Mouse (Mus musculus): ENCODE data around the gene Gm49321. TPM values are rescaled to one million over a fixed set of nuclear protein-coding genes. Genes with fewer than 3 reads are reported as not detected.

Gm49321 gene
- total and polyA plus RNA-seq, 3 experiments = 5.3 TPM; not detected in 2

GRCm38 (mm10) chr12:73918479-73918878 is 19.0 kb upstream of the Gm49321 start:
- no peak for DNase-seq (ENCODE audit: low read depth, low spot score)
- no peak for TF ChIP-seq CHD1 (IDR thresholded peaks at IDR 0.05; ENCODE audit: low read depth, low read length)
- no peak for TF ChIP-seq EP300 (IDR thresholded peaks at IDR 0.05; ENCODE audit: low read depth in 1 of 2, low read length in 2 of 2)
- no peak for TF ChIP-seq CTCF (IDR thresholded peaks at IDR 0.05 in 2 of 3, conservative IDR thresholded peaks at IDR 0.05 in 1 of 3; ENCODE audit: control insufficient read depth in 1 of 3, insufficient read depth in 1 of 3, low read depth in 2 of 3, low read length in 3 of 3, poor library complexity in 1 of 3, severe bottlenecking in 1 of 3)
- no peak for TF ChIP-seq RAD21 (IDR thresholded peaks at IDR 0.05; ENCODE audit: low read depth, low read length)
- TF ChIP-seq RCOR1 (IDR thresholded peaks at IDR 0.05; ENCODE audit: low read depth, low read length) = no peak
- no peak for TF ChIP-seq USF2 (IDR thresholded peaks at IDR 0.05; ENCODE audit: borderline replicate concordance in 1 of 2, insufficient read depth in 1 of 2, low read depth in 1 of 2, low read length in 2 of 2)
- no peak for TF ChIP-seq ELF1 (IDR thresholded peaks at IDR 0.05; ENCODE audit: low read depth, low read length)
- TF ChIP-seq UBTF (IDR thresholded peaks at IDR 0.05; ENCODE audit: borderline replicate concordance, insufficient read depth, low read depth, low read length) = no peak
- TF ChIP-seq ZC3H11A (IDR thresholded peaks at IDR 0.05; ENCODE audit: low read depth, low read length) = no peak
- no peak for TF ChIP-seq ETS1 (IDR thresholded peaks at IDR 0.05; ENCODE audit: low read depth, low read length)
- no peak for TF ChIP-seq BHLHE40 (IDR thresholded peaks at IDR 0.05; ENCODE audit: borderline replicate concordance, low read depth, low read length)
- TF ChIP-seq HCFC1 (IDR thresholded peaks at IDR 0.05; ENCODE audit: low read depth, low read length) = no peak
- no peak for TF ChIP-seq TCF12 (IDR thresholded peaks at IDR 0.05; ENCODE audit: low read depth, low read length)
- no peak for TF ChIP-seq E2F4 (IDR thresholded peaks at IDR 0.05; ENCODE audit: borderline replicate concordance, low read depth, low read length)
- no peak for TF ChIP-seq POLR2AphosphoS5 (IDR thresholded peaks at IDR 0.05; ENCODE audit: borderline replicate concordance, low read depth, low read length)
- TF ChIP-seq SIN3A (IDR thresholded peaks at IDR 0.05; ENCODE audit: low read length) = no peak
- TF ChIP-seq SMC3 (IDR thresholded peaks at IDR 0.05; ENCODE audit: low read depth, low read length) = no peak
- TF ChIP-seq JUND (IDR thresholded peaks at IDR 0.05; ENCODE audit: low read depth, low read length) = no peak
- no peak for TF ChIP-seq MYB (IDR thresholded peaks at IDR 0.05; ENCODE audit: low read depth, low read length)
- H3K4me3 ChIP-seq (ENCODE audit: control insufficient read depth in 1 of 2, insufficient read depth in 1 of 2, low read depth in 2 of 2, low read length in 2 of 2) = no peak overlapping the region
- H3K9me3 ChIP-seq (replicated peaks; ENCODE audit: insufficient read depth, low read length) = no peaks in the 10 kb centered on the region
- peaks cover 0 to 16% of the 10 kb centered on the region in 2 experiments; a peak in 3 of 4 replicates for H3K36me3 ChIP-seq (ENCODE audit: control insufficient read depth in 1 of 2, insufficient read depth in 2 of 2, low read length in 2 of 2)
- peaks cover 32% of the 10 kb centered on the region for H3K79me2 ChIP-seq (ENCODE audit: control insufficient read depth, insufficient read depth, low read length, poor library complexity)
- H3K27ac ChIP-seq (ENCODE audit: control insufficient read depth, low read depth, low read length) = no peak overlapping the region
- H3K4me1 ChIP-seq (ENCODE audit: control insufficient read depth in 1 of 2, insufficient read depth in 2 of 2, low read length in 2 of 2) = no peaks in the 10 kb centered on the region; a peak in 1 of 4 replicates
- no peaks in the 10 kb centered on the region for H3K27me3 ChIP-seq (ENCODE audit: control insufficient read depth in 1 of 2, insufficient read depth in 2 of 2, low read length in 2 of 2)
- no peak overlapping the region for H3K9ac ChIP-seq (ENCODE audit: control insufficient read depth, low read depth, low read length, poor library complexity, severe bottlenecking)

- Histone ChIP-seq H3K27me3 (ENCODE audit: control insufficient read depth in 1 of 2, insufficient read depth in 2 of 2, low read length in 2 of 2) (no peaks in the 10 kb centered on the region), H3K36me3 (ENCODE audit: control insufficient read depth in 1 of 2, insufficient read depth in 2 of 2, low read length in 2 of 2) (peaks cover 8 to 24% of the 10 kb centered on the region in 2 experiments), H3K79me2 (ENCODE audit: control insufficient read depth, insufficient read depth, low read length, poor library complexity) (peaks cover 2% of the 10 kb centered on the region; the same call in 1 of the 2 replicates), H3K9ac (ENCODE audit: control insufficient read depth, low read depth, low read length, poor library complexity, severe bottlenecking) (no peak overlapping the region), H3K9me3 (replicated peaks; ENCODE audit: insufficient read depth, low read length) (no peaks in the 10 kb centered on the region), H3K4me3 (ENCODE audit: control insufficient read depth in 1 of 2, insufficient read depth in 1 of 2, low read depth in 2 of 2, low read length in 2 of 2) (no peak overlapping the region), H3K27ac (ENCODE audit: control insufficient read depth, low read depth, low read length) (no peak overlapping the region), H3K4me1 (ENCODE audit: control insufficient read depth in 1 of 2, insufficient read depth in 2 of 2, low read length in 2 of 2) (peaks cover 0 to 7% of the 10 kb centered on the region in 2 experiments; a peak in 3 of 4 replicates)
- no peak for DNase-seq (ENCODE audit: low read depth, low spot score)
- TF ChIP-seq MAFK (IDR thresholded peaks at IDR 0.05; ENCODE audit: borderline replicate concordance, low read depth, low read length) (no peak), MEF2A (IDR thresholded peaks at IDR 0.05; ENCODE audit: extremely low read depth, insufficient replicate concordance, low read depth, low read length, poor library complexity, severe bottlenecking) (no peak), CHD1 (IDR thresholded peaks at IDR 0.05; ENCODE audit: low read depth, low read length) (no peak), MYB (IDR thresholded peaks at IDR 0.05; ENCODE audit: low read depth, low read length) (no peak), NRF1 (IDR thresholded peaks at IDR 0.05; ENCODE audit: insufficient read depth, low read depth, low read length, poor library complexity, severe bottlenecking) (no peak)
These were observed 7.2 kb upstream of the Gm49321 start for GRCm38 (mm10) chr12:73930266-73930665.

All from MEL (cell line).